Mouse (Mus musculus): ENCODE measurements around the gene Znrd1as. TPM values are rescaled to one million over a fixed set of nuclear protein-coding genes. Genes with fewer than 3 reads are reported as not detected.

Gene Znrd1as
- total and polyA plus RNA-seq, 2 experiments from 2014 or later: 8.2 TPM; not detected in 1

- TF ChIP-seq EP300 (IDR thresholded peaks at IDR 0.05; ENCODE audit: low read depth) (no peak), CTCF (IDR thresholded peaks at IDR 0.05; ENCODE audit: low read depth) (no peak)
- no peak for ATAC-seq (ENCODE audit: insufficient read depth, low read depth)
- WGBS: 63% methylated on average over 3 of the region's 3 CpGs
- Histone ChIP-seq H3K4me2 (ENCODE audit: low read depth, low read length) (no peak overlapping the region), H3K27me3 (ENCODE audit: control insufficient read depth, insufficient read depth, low read length) (no peaks in the 10 kb centered on the region), H3K36me3 (replicated peaks; ENCODE audit: control insufficient read depth, insufficient read depth, low read length) (no peaks in the 10 kb centered on the region), H3K4me1 (ENCODE audit: control insufficient read depth, insufficient read depth) (no peaks in the 10 kb centered on the region), H3K4me3 (ENCODE audit: low read depth, low read length) (no peak overlapping the region), H3K9ac (replicated peaks; ENCODE audit: low read depth, low read length) (no peak overlapping the region), H3K9me3 (replicated peaks; ENCODE audit: control insufficient read depth, low read length) (no peaks in the 10 kb centered on the region), H3K27ac (ENCODE audit: low read depth) (no peak overlapping the region)
- no peak for DNase-seq (ENCODE audit: low spot score)
Measured at GRCm38 (mm10) chr17:36995448-36995847, 37.1 kb downstream of the Znrd1as start.

GRCm38 (mm10) chr17:36997033-36997735 lies 38.8 kb downstream of the Znrd1as start:
- Histone ChIP-seq H3K27me3 (ENCODE audit: control insufficient read depth, insufficient read depth, low read length) (no peaks in the 10 kb centered on the region), H3K4me3 (ENCODE audit: low read depth, low read length) (no peak overlapping the region), H3K4me2 (ENCODE audit: low read depth, low read length) (no peak overlapping the region), H3K9me3 (replicated peaks; ENCODE audit: control insufficient read depth, low read length) (no peaks in the 10 kb centered on the region), H3K4me1 (ENCODE audit: control insufficient read depth, insufficient read depth) (no peaks in the 10 kb centered on the region), H3K9ac (replicated peaks; ENCODE audit: low read depth, low read length) (no peak overlapping the region), H3K36me3 (replicated peaks; ENCODE audit: control insufficient read depth, insufficient read depth, low read length) (no peaks in the 10 kb centered on the region), H3K27ac (ENCODE audit: low read depth) (no peak overlapping the region)
- WGBS: 22% methylated on average over 7 of the region's 7 CpGs
- TF ChIP-seq EP300 (IDR thresholded peaks at IDR 0.05; ENCODE audit: low read depth) (no peak), CTCF (IDR thresholded peaks at IDR 0.05; ENCODE audit: low read depth) (peak; percentile 81)
- no peak for ATAC-seq (ENCODE audit: insufficient read depth, low read depth)
- DNase-seq (ENCODE audit: low spot score): peak; percentile 18

GRCm38 (mm10) chr17:36998477-36998876 lies 40.1 kb downstream of the Znrd1as start:
- Histone ChIP-seq H3K4me2 (ENCODE audit: low read depth, low read length) (no peak overlapping the region), H3K4me3 (ENCODE audit: low read depth, low read length) (no peak overlapping the region), H3K9me3 (replicated peaks; ENCODE audit: control insufficient read depth, low read length) (no peaks in the 10 kb centered on the region), H3K9ac (replicated peaks; ENCODE audit: low read depth, low read length) (no peak overlapping the region), H3K4me1 (ENCODE audit: control insufficient read depth, insufficient read depth) (0 out of 2 replicates have a peak, but pooled peaks cover 4% of the 10 kb centered on the region), H3K36me3 (replicated peaks; ENCODE audit: control insufficient read depth, insufficient read depth, low read length) (no peaks in the 10 kb centered on the region), H3K27me3 (ENCODE audit: control insufficient read depth, insufficient read depth, low read length) (no peaks in the 10 kb centered on the region), H3K27ac (ENCODE audit: low read depth) (no peak overlapping the region)
- DNase-seq (ENCODE audit: low spot score) (no peak), ATAC-seq (ENCODE audit: insufficient read depth, low read depth) (no peak)
- WGBS: 58% methylated on average over 2 of the region's 2 CpGs
- TF ChIP-seq CTCF (IDR thresholded peaks at IDR 0.05; ENCODE audit: low read depth) (no peak), EP300 (IDR thresholded peaks at IDR 0.05; ENCODE audit: low read depth) (no peak)

GRCm38 (mm10) chr17:37000863-37001262 lies 42.5 kb downstream of the Znrd1as start, which contains the start of gene Zfp57:
Gene Zfp57 (plus strand): TSS chr17:37001163.
- ATAC-seq (ENCODE audit: insufficient read depth, low read depth): no peak
- no peak for DNase-seq (ENCODE audit: low spot score)
- Histone ChIP-seq H3K4me3 (ENCODE audit: low read depth, low read length) (no peak within 1 kb of the TSS), H3K4me2 (ENCODE audit: low read depth, low read length) (peak within 1 kb of the TSS; percentile 85), H3K9me3 (replicated peaks; ENCODE audit: control insufficient read depth, low read length) (no peaks in the 10 kb centered on the region), H3K27ac (ENCODE audit: low read depth) (no peak within 1 kb of the TSS), H3K36me3 (replicated peaks; ENCODE audit: control insufficient read depth, insufficient read depth, low read length) (no peaks in the 10 kb centered on the region), H3K27me3 (ENCODE audit: control insufficient read depth, insufficient read depth, low read length) (no peaks in the 10 kb centered on the region), H3K4me1 (ENCODE audit: control insufficient read depth, insufficient read depth) (0 out of 2 replicates have a peak, but pooled peaks cover 4% of the 10 kb centered on the region), H3K9ac (replicated peaks; ENCODE audit: low read depth, low read length) (no peak within 1 kb of the TSS)
- WGBS: 92% methylated on average over 7 of the region's 7 CpGs
- no peak for TF ChIP-seq CTCF (IDR thresholded peaks at IDR 0.05; ENCODE audit: low read depth)
- no peak for TF ChIP-seq EP300 (IDR thresholded peaks at IDR 0.05; ENCODE audit: low read depth)

- no peak for TF ChIP-seq EP300 (IDR thresholded peaks at IDR 0.05; ENCODE audit: low read depth)
- no peak for TF ChIP-seq CTCF (IDR thresholded peaks at IDR 0.05; ENCODE audit: low read depth)
- Histone ChIP-seq H3K27me3 (ENCODE audit: control insufficient read depth, insufficient read depth, low read length) (no peaks in the 10 kb centered on the region), H3K4me3 (ENCODE audit: low read depth, low read length) (peak overlapping the region; percentile 56), H3K36me3 (replicated peaks; ENCODE audit: control insufficient read depth, insufficient read depth, low read length) (0 out of 2 replicates have a peak, but pooled peaks cover 5% of the 10 kb centered on the region), H3K9ac (replicated peaks; ENCODE audit: low read depth, low read length) (peak overlapping the region; percentile 66), H3K4me2 (ENCODE audit: low read depth, low read length) (peak overlapping the region; percentile 85), H3K4me1 (ENCODE audit: control insufficient read depth, insufficient read depth) (0 out of 2 replicates have a peak, but pooled peaks cover 4% of the 10 kb centered on the region), H3K27ac (ENCODE audit: low read depth) (peak overlapping the region; percentile 75), H3K9me3 (replicated peaks; ENCODE audit: control insufficient read depth, low read length) (no peaks in the 10 kb centered on the region)
- DNase-seq (ENCODE audit: low spot score) (peak; percentile 66), ATAC-seq (ENCODE audit: insufficient read depth, low read depth) (peak; percentile 85)
- under 1% methylated on average over 49 of the region's 49 CpGs for WGBS
Measured at GRCm38 (mm10) chr17:37002364-37003330, 44.3 kb downstream of the Znrd1as start.
